Mouse (Mus musculus) MEL (cell line): ENCODE measurements around the gene Acaca. TPM values are rescaled to one million over a fixed set of nuclear protein-coding genes. Genes with fewer than 3 reads are reported as not detected.

Experiments
- DNase-seq: peaks from one replicate; pipeline ENCODE4 v3.0.0; 2011; ENCODE audit warnings: low read depth, low spot score
- H3K27ac ChIP-seq: 2 replicates; pipeline ENCODE4 v1.5.1; 2012; ENCODE audit warnings: low read depth, mild to moderate bottlenecking, control low read depth, low read length, moderate library complexity; ENCODE audit not compliant: control insufficient read depth
- H3K27me3 ChIP-seq, 2 experiments: fragments of 150-350 bp in 1 of 2; sonication (generic) in 1 of 2; 2 replicates each; pipeline ENCODE4 v1.6.1; 2012; ENCODE audit warnings: low read length in 2 of 2, mild to moderate bottlenecking in 2 of 2, improper control_type of control experiment in 1 of 2, moderate library complexity in 1 of 2; ENCODE audit not compliant: insufficient read depth in 2 of 2, control insufficient read depth in 1 of 2
- H3K36me3 ChIP-seq, 2 experiments: 2 replicates each; pipeline ENCODE4 v1.6.1; 2012 to 2014; ENCODE audit warnings: low read length in 2 of 2, improper control_type of control experiment in 1 of 2, inconsistent platforms in 1 of 2, mild to moderate bottlenecking in 1 of 2; ENCODE audit not compliant: insufficient read depth in 2 of 2, control insufficient read depth in 1 of 2
- H3K4me1 ChIP-seq, 2 experiments: fragments of 150-350 bp in 1 of 2; sonication (generic) in 1 of 2; 2 replicates each; pipeline ENCODE4 v1.6.1; 2012; ENCODE audit warnings: low read length in 2 of 2, improper control_type of control experiment in 1 of 2, mild to moderate bottlenecking in 1 of 2; ENCODE audit not compliant: insufficient read depth in 2 of 2, control insufficient read depth in 1 of 2
- H3K4me3 ChIP-seq, 2 experiments: fragments of 150-350 bp in 1 of 2; sonication (generic) in 1 of 2; 2 replicates each; pipeline ENCODE4 v1.5.1; 2012; ENCODE audit warnings: low read depth in 2 of 2, low read length in 2 of 2, mild to moderate bottlenecking in 2 of 2, moderate library complexity in 2 of 2, control low read depth in 1 of 2, improper control_type of control experiment in 1 of 2; ENCODE audit not compliant: control insufficient read depth in 1 of 2, insufficient read depth in 1 of 2
- H3K79me2 ChIP-seq: 2 replicates; pipeline ENCODE4 v1.6.1; 2012; ENCODE audit warnings: mild to moderate bottlenecking, low read length, moderate library complexity; ENCODE audit not compliant: control insufficient read depth, poor library complexity, insufficient read depth
- H3K9ac ChIP-seq: 2 replicates; pipeline ENCODE4 v1.6.1; 2012; ENCODE audit warnings: low read depth, mild to moderate bottlenecking, control low read depth, low read length, moderate library complexity; ENCODE audit not compliant: control insufficient read depth, poor library complexity, severe bottlenecking
- H3K9me3 ChIP-seq: fragments of 150-350 bp; sonication (generic); replicated peaks from 2 replicates; pipeline ENCODE4 v1.6.1; 2012; ENCODE audit warnings: mild to moderate bottlenecking, low read length, improper control_type of control experiment, moderate library complexity; ENCODE audit not compliant: insufficient read depth
- BHLHE40 ChIP-seq: IDR thresholded peaks from 2 replicates; pipeline ENCODE4 v1.6.1; 2012; ENCODE audit warnings: low read depth, mild to moderate bottlenecking, inconsistent platforms, low read length, improper control_type of control experiment, borderline replicate concordance
- CHD1 ChIP-seq: IDR thresholded peaks from 2 replicates; pipeline ENCODE4 v1.6.1; 2012; ENCODE audit warnings: low read depth, mild to moderate bottlenecking, inconsistent platforms, low read length, improper control_type of control experiment
- CTCF ChIP-seq, 3 experiments: IDR thresholded peaks in 2 of 3; conservative IDR thresholded peaks in 1 of 3; 2 replicates each; pipeline ENCODE4 v1.5.1; 2011 to 2012; ENCODE audit warnings: low read length in 3 of 3, low read depth in 2 of 3, mild to moderate bottlenecking in 2 of 3, improper control_type of control experiment in 1 of 3, inconsistent platforms in 1 of 3, mixed read lengths in 1 of 3, moderate library complexity in 1 of 3; ENCODE audit not compliant: control insufficient read depth in 1 of 3, insufficient read depth in 1 of 3, poor library complexity in 1 of 3, severe bottlenecking in 1 of 3
- EP300 ChIP-seq, 2 experiments: IDR thresholded peaks; 2 replicates each; pipeline ENCODE4 v1.6.1; 2011; ENCODE audit warnings: improper control_type of control experiment in 2 of 2, low read length in 2 of 2, low read depth in 1 of 2, mild to moderate bottlenecking in 1 of 2
- ETS1 ChIP-seq: IDR thresholded peaks from 2 replicates; pipeline ENCODE4 v1.6.1; 2012; ENCODE audit warnings: low read depth, mild to moderate bottlenecking, inconsistent platforms, low read length, improper control_type of control experiment, moderate library complexity
- GATA1 ChIP-seq: IDR thresholded peaks from 2 replicates; pipeline ENCODE4 v1.6.1; 2011; ENCODE audit warnings: low read depth, low read length, improper control_type of control experiment
- KAT2A ChIP-seq: conservative IDR thresholded peaks from 2 replicates; pipeline ENCODE4 v1.6.1; 2012; ENCODE audit warnings: low read depth, low read length, improper control_type of control experiment, inconsistent platforms
- MAFK ChIP-seq: IDR thresholded peaks from 2 replicates; pipeline ENCODE4 v1.6.1; 2011; ENCODE audit warnings: low read depth, mild to moderate bottlenecking, low read length, improper control_type of control experiment, borderline replicate concordance
- MAX ChIP-seq: IDR thresholded peaks from 2 replicates; pipeline ENCODE4 v1.6.1; 2011; ENCODE audit warnings: low read length, improper control_type of control experiment
- MAZ ChIP-seq: IDR thresholded peaks from 2 replicates; pipeline ENCODE4 v1.6.1; 2012; ENCODE audit warnings: low read depth, mild to moderate bottlenecking, inconsistent platforms, low read length, improper control_type of control experiment
- MYB ChIP-seq: IDR thresholded peaks from 2 replicates; pipeline ENCODE4 v1.6.1; 2011; ENCODE audit warnings: mild to moderate bottlenecking, low read depth, low read length, improper control_type of control experiment
- MYC ChIP-seq: IDR thresholded peaks from 2 replicates; pipeline ENCODE4 v1.6.1; 2011; ENCODE audit warnings: low read depth, mild to moderate bottlenecking, low read length, improper control_type of control experiment, moderate library complexity
- NRF1 ChIP-seq: IDR thresholded peaks from 2 replicates; pipeline ENCODE4 v1.6.1; 2014; ENCODE audit warnings: low read depth, mild to moderate bottlenecking, inconsistent platforms, low read length, improper control_type of control experiment, moderate library complexity; ENCODE audit not compliant: poor library complexity, insufficient read depth, severe bottlenecking
- RAD21 ChIP-seq: IDR thresholded peaks from 2 replicates; pipeline ENCODE4 v1.6.1; 2011; ENCODE audit warnings: mild to moderate bottlenecking, low read depth, low read length, improper control_type of control experiment
- SIN3A ChIP-seq: IDR thresholded peaks from 2 replicates; pipeline ENCODE4 v1.6.1; 2012; ENCODE audit warnings: low read length, improper control_type of control experiment, inconsistent platforms
- SMC3 ChIP-seq: IDR thresholded peaks from 2 replicates; pipeline ENCODE4 v1.6.1; 2011; ENCODE audit warnings: low read depth, low read length, improper control_type of control experiment
- TCF12 ChIP-seq: IDR thresholded peaks from 2 replicates; pipeline ENCODE4 v1.6.1; 2014; ENCODE audit warnings: low read depth, mild to moderate bottlenecking, inconsistent platforms, low read length, improper control_type of control experiment, moderate library complexity
- UBTF ChIP-seq: IDR thresholded peaks from 2 replicates; pipeline ENCODE4 v1.6.1; 2012; ENCODE audit warnings: low read depth, mild to moderate bottlenecking, inconsistent platforms, low read length, improper control_type of control experiment, moderate library complexity, borderline replicate concordance; ENCODE audit not compliant: insufficient read depth
- USF2 ChIP-seq, 2 experiments: IDR thresholded peaks; 2 replicates each; pipeline ENCODE4 v1.6.1; 2011 to 2012; ENCODE audit warnings: improper control_type of control experiment in 2 of 2, low read length in 2 of 2, borderline replicate concordance in 1 of 2, inconsistent platforms in 1 of 2, low read depth in 1 of 2, mild to moderate bottlenecking in 1 of 2; ENCODE audit not compliant: insufficient read depth in 1 of 2
- ZC3H11A ChIP-seq: IDR thresholded peaks from 2 replicates; pipeline ENCODE4 v1.6.1; 2012; ENCODE audit warnings: low read depth, mild to moderate bottlenecking, inconsistent platforms, low read length, improper control_type of control experiment
- ZNF384 ChIP-seq: IDR thresholded peaks from 2 replicates; pipeline ENCODE4 v1.6.1; 2012; ENCODE audit warnings: low read depth, mild to moderate bottlenecking, inconsistent platforms, low read length, improper control_type of control experiment
- polyA plus RNA-seq, 2 experiments: library from polyadenylated mRNA; stranded (reverse) in 1 of 2; unstranded in 1 of 2; fragments of >175 nt in 1 of 2; fragments of >200 nt in 1 of 2; gene quantifications; 2 replicates each; pipeline versions ENCODE4 v1.2.1 to v1.2.4; 2012; ENCODE audit warnings: low replicate concordance in 2 of 2, low read depth in 1 of 2; ENCODE audit not compliant: insufficient read length in 2 of 2, insufficient read depth in 1 of 2, missing spikeins in 1 of 2
- total RNA-seq: library from RNA; depleted of rRNA; stranded (reverse); fragments of 300-350 nt; gene quantifications from 2 replicates; pipeline ENCODE4 v1.2.3, GENCODE M21; 2012

Gene Acaca
- total and polyA plus RNA-seq, 3 experiments: 32.0 to 52.0 (median 33.9) TPM

DNA sequence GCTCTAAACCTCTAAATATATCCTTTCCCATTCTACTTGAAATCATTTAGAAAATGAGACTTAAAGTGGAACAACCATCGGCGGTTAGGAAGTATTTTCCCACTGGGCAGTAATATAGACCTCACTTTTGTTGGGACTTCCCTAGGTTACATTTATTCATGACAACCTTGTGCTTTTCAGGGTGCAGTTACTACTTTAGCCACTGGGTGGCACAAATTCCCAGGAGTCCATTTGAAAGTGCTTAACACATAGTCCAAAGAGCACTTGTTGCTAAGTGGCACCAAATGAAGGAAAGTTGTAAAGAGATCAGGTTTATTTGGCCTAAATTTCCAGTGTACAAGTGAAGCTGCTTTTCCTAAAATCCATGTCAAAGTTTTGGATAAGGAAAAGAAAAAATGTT lies 12.3 kb downstream of the Acaca start:
- TF ChIP-seq MYC: 0 out of 2 replicates have a peak, but pooled peaks have one; percentile 37
- no peak for TF ChIP-seq NRF1
- TF ChIP-seq CTCF (IDR thresholded peaks at IDR 0.05 in 2 of 3, conservative IDR thresholded peaks at IDR 0.05 in 1 of 3; ENCODE audit: control insufficient read depth in 1 of 3, insufficient read depth in 1 of 3, low read depth in 2 of 3, low read length in 3 of 3, poor library complexity in 1 of 3, severe bottlenecking in 1 of 3): peak; percentile 47 to 95 (median 88)
- peak; percentile 87 for TF ChIP-seq SMC3
- no peak for TF ChIP-seq CHD1
- TF ChIP-seq MAFK: no peak
- peak; percentile 41 for TF ChIP-seq ZC3H11A
- no peak for TF ChIP-seq TCF12
- TF ChIP-seq RAD21: peak; percentile 81
- no peaks in the 10 kb centered on the region for H3K9me3 ChIP-seq
- peaks cover 4 to 8% of the 10 kb centered on the region in 2 experiments; a peak in 2 of 4 replicates for H3K27me3 ChIP-seq
- no peaks in the 10 kb centered on the region for H3K36me3 ChIP-seq
- no peak overlapping the region for H3K27ac ChIP-seq
- H3K4me1 ChIP-seq: no peaks in the 10 kb centered on the region
- no peak overlapping the region for H3K4me3 ChIP-seq
- peak; percentile 90 for DNase-seq
- H3K9ac ChIP-seq: no peak overlapping the region
- no peaks in the 10 kb centered on the region for H3K79me2 ChIP-seq

DNA sequence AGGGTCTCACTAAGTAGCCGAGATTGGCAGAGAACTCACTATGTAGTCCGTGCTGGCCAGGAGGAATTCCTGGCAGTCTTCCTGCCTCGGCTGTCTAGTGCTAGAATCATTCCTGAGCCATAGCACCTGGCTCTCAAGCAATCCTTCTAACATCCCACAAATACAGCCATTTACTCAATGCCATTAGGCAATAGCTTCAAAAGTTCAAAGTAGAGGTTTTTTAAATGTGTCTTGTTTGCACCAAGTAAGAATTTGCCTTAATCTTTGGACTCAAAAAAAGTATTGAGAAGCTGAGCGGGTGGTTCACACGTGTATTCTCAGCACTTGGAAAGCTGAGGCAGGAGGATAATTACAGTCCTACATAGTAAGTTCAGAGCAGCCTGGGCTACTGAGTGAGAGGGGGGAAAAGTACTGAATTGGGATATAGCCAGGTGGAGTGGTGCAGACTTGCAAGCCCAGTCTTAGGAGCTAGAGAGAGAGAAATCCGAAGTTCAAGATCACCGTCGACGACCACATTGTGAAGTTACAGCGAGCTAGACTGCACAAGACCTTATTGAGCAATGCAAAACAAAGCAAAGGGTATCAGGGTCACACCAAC lies 15.8 kb downstream of the Acaca start:
- DNase-seq: no peak
- H3K36me3 ChIP-seq: no peaks in the 10 kb centered on the region
- no peak overlapping the region for H3K9ac ChIP-seq
- H3K9me3 ChIP-seq: no peaks in the 10 kb centered on the region
- no peak overlapping the region for H3K27ac ChIP-seq
- TF ChIP-seq UBTF (no peak), TCF12 (no peak), USF2 (IDR thresholded peaks at IDR 0.05; ENCODE audit: borderline replicate concordance in 1 of 2, insufficient read depth in 1 of 2, low read depth in 1 of 2, low read length in 2 of 2) (no peak), KAT2A (no peak), EP300 (IDR thresholded peaks at IDR 0.05; ENCODE audit: low read depth in 1 of 2, low read length in 2 of 2) (no peak), CTCF (IDR thresholded peaks at IDR 0.05 in 2 of 3, conservative IDR thresholded peaks at IDR 0.05 in 1 of 3; ENCODE audit: control insufficient read depth in 1 of 3, insufficient read depth in 1 of 3, low read depth in 2 of 3, low read length in 3 of 3, poor library complexity in 1 of 3, severe bottlenecking in 1 of 3) (no peak), GATA1 (no peak), BHLHE40 (no peak), MAZ (no peak), SIN3A (no peak), MAX (no peak), ETS1 (no peak), RAD21 (no peak), MYB (no peak), ZNF384 (no peak)
- H3K79me2 ChIP-seq: no peaks in the 10 kb centered on the region
- H3K27me3 ChIP-seq: peaks cover 4 to 8% of the 10 kb centered on the region in 2 experiments; a peak in 2 of 4 replicates
- H3K4me1 ChIP-seq: no peaks in the 10 kb centered on the region
- no peak overlapping the region for H3K4me3 ChIP-seq
